33 mouse cellular contexts compared by ENCODE assay signal in the genomic region with DNA sequence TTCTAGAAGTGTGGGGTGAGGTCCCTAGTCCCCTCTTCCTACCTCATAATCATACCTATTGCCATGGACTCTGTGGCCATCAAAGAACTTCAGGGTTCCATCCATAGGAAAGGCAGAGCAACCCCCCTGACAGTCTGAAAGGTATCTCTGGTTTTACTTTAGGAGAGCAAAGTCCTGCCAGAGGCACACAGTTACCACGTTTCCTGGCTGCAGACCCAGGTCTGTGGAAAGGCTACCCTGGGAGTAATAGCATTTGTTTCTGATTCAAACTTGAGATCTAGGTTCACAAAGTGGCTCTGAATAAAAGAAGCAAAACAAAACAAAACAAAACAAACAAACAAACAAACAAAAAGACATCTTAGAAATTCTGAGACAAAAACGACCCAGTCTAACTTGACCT. TPM values are rescaled to one million over a fixed set of nuclear protein-coding genes. Genes with fewer than 3 reads are reported as not detected.
"Had no signal": no experiment of that assay in that cellular context is flagged by ENCODE, and none has a peak within 500 bp of the region (broad histone marks: within the 10 kb centered on the region; RNA-seq: fewer than 3 reads in every experiment).

No protein-coding gene starts in this region.

- ATAC-seq: liver, embryonic 12.5 days; liver, postnatal 0 days; lung, postnatal 0 days; midbrain, embryonic 13.5 days; midbrain, embryonic 15.5 days; midbrain, embryonic 16.5 days had no signal

- H3K36me3 ChIP-seq: limb, embryonic 10.5 days; limb, embryonic 12.5 days; limb, embryonic 13.5 days; limb, embryonic 15.5 days; liver, embryonic 12.5 days; liver, embryonic 13.5 days; liver, embryonic 15.5 days; lung, embryonic 15.5 days; midbrain, embryonic 10.5 days; midbrain, embryonic 12.5 days; midbrain, embryonic 13.5 days; midbrain, embryonic 15.5 days; neural tube, embryonic 12.5 days; neural tube, embryonic 13.5 days had no signal

- H3K9me3 ChIP-seq: limb, embryonic 10.5 days; limb, embryonic 12.5 days; limb, embryonic 13.5 days; limb, embryonic 15.5 days; liver, embryonic 12.5 days; liver, embryonic 13.5 days; liver, embryonic 15.5 days; lung, embryonic 15.5 days; megakaryocyte, embryonic 14.5 days; midbrain, embryonic 10.5 days; midbrain, embryonic 12.5 days; midbrain, embryonic 13.5 days; midbrain, embryonic 15.5 days; neural tube, embryonic 12.5 days; neural tube, embryonic 13.5 days had no signal

- DNase-seq: left cerebral cortex, postnatal 4 days; liver; liver, embryonic 13.5 days; liver, postnatal 0 days; lung, adult 18-20 months; lung, adult 2 months; lung, embryonic 14.5 days; lung, postnatal 10 days; lung, postnatal 14 days; lung, postnatal 36 days; lung, postnatal 4 days; midbrain, embryonic 14.5 days had no signal

- H3K4me3 ChIP-seq: limb, embryonic 10.5 days; limb, embryonic 12.5 days; limb, embryonic 13.5 days; limb, embryonic 15.5 days; liver, embryonic 12.5 days; liver, embryonic 13.5 days; liver, embryonic 15.5 days; lung, embryonic 15.5 days; megakaryocyte, embryonic 14.5 days; midbrain, embryonic 10.5 days; midbrain, embryonic 12.5 days; midbrain, embryonic 13.5 days; midbrain, embryonic 15.5 days; myocyte; neural tube, embryonic 12.5 days; neural tube, embryonic 13.5 days had no signal

- H3K27ac ChIP-seq: limb, embryonic 10.5 days; limb, embryonic 12.5 days; limb, embryonic 13.5 days; limb, embryonic 15.5 days; liver, embryonic 12.5 days; liver, embryonic 13.5 days; liver, embryonic 14.5 days; liver, embryonic 15.5 days; lung, embryonic 15.5 days; macrophage; midbrain, embryonic 10.5 days; midbrain, embryonic 12.5 days; midbrain, embryonic 13.5 days; midbrain, embryonic 15.5 days; neural tube, embryonic 12.5 days; neural tube, embryonic 13.5 days had no signal

- H3K9ac ChIP-seq: limb, embryonic 12.5 days; limb, embryonic 13.5 days; limb, embryonic 15.5 days; liver, embryonic 12.5 days; liver, embryonic 13.5 days; liver, embryonic 14.5 days; liver, embryonic 15.5 days; liver, postnatal 0 days; lung, embryonic 14.5 days; lung, embryonic 15.5 days; midbrain, embryonic 12.5 days; midbrain, embryonic 13.5 days; midbrain, embryonic 15.5 days; neural tube, embryonic 12.5 days; neural tube, embryonic 13.5 days had no signal

- H3K4me2 ChIP-seq: limb, embryonic 12.5 days; limb, embryonic 13.5 days; limb, embryonic 15.5 days; liver, embryonic 12.5 days; liver, embryonic 13.5 days; liver, embryonic 15.5 days; lung, embryonic 14.5 days; lung, embryonic 15.5 days; midbrain, embryonic 11.5 days; midbrain, embryonic 12.5 days; midbrain, embryonic 13.5 days; midbrain, embryonic 15.5 days; neural tube, embryonic 12.5 days; neural tube, embryonic 13.5 days had no signal

RNA-seq across cellular contexts. Expression of a gene that starts 37.3 kb away (rescaled TPM):
- total RNA-seq: monocyte, adult 5-6 weeks had no signal
